Mouse (Mus musculus) gastrocnemius, postnatal 4 days (tissue): ENCODE results near the gene a. TPM values are rescaled to one million over a fixed set of nuclear protein-coding genes. Genes with fewer than 3 reads are reported as not detected.

ENCODE experiments used
- DNase-seq, 2 experiments: peaks; one replicate each; pipeline ENCODE4 v3.0.0; 2021 to 2022; ENCODE audit warnings: low spot score in 2 of 2, mixed read lengths in 2 of 2
- total RNA-seq, 2 experiments: library from RNA; stranded (reverse); gene quantifications; 2 replicates each; pipeline ENCODE4 v1.2.3; 2021

a gene
- total RNA-seq, 2 experiments from 2014 or later, result not detected

DNA sequence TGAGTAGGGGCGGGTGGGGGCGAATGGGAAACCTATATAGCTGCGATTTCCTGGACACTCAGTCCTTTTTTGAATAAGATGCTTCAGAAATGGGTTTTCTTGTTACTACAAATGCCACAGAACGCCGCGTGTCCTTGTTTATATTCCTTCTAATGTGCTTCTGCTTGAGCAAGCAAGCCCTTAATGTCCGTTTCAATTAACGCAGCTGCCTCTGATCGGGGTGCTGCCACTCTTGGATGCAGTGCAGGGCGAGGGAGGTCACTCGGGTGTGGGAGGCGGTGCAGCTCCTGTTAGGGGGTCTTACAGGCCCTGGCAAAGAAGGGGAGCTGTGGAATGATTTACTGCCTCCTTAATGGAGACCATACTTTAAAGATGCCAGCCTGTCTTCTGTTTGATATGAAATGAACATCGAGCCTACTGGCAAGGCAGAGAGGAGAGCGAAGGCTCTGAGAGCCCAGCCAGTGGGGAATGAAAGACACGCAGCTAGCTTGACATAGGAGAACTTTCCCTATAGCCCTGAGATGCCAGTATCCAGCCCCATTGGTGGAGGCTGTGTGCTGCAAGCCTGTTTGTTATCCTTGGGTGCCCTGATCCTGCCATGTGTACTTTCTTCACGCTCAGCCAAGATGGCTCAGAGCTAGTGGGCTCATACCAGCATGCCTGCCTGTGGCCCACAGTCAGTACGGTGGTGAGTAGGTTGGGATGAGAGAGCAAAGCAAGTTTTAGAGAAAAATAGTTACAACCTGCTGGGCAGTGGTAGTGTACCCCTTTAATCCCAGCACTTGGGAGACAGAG, 8.1 kb upstream of the a start:
- DNase-seq, result no peak

DNA sequence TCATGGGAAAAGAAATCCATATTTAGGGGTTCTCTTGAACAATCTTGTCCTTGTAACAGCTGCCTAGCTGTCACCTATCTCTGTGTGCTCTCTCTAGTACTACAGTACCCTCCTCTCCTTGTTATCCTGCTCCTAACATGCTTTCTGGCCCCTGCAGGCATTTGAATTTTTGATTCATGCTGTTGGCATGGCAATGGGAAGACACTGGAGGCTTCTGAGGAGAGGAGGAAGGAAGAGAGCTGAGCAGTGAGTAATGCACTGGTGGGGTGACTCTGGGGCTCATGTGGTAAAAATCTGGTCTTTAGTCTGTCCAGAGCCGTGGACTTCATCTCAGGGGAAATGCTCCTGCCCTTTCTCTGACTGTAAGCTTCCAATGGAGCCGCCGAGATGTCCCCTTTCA, 5.9 kb upstream of the a start:
- no peak for DNase-seq

DNA sequence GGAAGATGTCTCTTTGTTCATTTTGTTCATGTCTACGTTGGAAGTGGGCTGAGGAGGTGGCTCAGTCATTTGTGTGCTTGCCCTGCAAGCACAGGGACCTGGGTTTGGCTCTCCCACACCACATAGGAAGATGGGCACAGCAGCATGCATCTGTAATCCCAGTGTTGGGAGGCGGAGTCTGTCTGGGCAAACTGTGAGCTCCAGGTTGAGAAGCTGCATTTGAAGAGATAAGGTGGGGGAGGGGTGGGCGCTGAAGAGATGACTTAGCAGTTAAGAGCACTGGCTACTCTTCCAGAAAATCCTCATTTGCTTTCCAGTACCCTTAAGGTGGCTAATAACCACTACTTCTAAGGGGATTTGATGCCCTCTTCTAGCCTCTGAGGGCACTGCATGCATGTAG, 5.0 kb upstream of the a start:
- DNase-seq, result no peak

DNA sequence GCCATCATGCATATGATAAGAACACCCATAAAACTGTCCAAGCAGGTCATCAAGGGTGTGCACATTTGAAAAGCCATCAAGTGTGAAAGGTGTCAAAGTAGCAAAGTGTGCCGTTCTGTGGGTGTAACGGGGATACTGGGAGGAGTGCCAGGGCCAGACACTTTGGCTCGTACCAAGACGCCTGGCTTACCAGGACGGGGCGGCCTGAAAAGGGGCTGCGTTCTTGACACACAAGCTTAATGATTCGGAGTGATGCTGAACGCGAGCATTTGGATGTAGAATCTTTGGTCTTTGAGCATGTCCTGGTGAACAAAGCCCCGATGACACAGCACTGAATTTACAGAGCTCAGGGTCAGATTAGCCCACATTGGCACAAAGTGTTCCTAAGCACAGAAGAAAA, 4.4 kb upstream of the a start:
- DNase-seq, result no peak

DNA sequence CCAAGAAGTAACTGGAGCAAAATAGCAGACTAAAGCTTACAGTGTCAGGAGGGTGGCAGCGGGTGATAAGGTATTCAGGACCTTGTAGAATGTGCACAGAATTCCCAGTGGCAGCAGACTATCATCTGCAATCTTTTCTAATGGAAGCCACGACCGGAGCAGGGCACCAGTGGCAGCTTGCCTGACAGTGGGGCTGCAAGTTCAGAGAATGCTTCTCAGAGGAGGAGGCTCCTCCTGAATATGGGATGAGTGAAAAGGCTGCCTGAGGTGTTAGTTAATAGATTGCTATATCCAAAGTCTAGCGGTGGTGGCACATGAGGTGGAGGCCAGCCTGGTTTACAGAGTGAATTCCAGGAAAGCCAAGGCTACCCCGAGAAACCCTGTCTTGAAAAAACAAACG, 1.8 kb upstream of the a start:
- DNase-seq, result no peak

DNA sequence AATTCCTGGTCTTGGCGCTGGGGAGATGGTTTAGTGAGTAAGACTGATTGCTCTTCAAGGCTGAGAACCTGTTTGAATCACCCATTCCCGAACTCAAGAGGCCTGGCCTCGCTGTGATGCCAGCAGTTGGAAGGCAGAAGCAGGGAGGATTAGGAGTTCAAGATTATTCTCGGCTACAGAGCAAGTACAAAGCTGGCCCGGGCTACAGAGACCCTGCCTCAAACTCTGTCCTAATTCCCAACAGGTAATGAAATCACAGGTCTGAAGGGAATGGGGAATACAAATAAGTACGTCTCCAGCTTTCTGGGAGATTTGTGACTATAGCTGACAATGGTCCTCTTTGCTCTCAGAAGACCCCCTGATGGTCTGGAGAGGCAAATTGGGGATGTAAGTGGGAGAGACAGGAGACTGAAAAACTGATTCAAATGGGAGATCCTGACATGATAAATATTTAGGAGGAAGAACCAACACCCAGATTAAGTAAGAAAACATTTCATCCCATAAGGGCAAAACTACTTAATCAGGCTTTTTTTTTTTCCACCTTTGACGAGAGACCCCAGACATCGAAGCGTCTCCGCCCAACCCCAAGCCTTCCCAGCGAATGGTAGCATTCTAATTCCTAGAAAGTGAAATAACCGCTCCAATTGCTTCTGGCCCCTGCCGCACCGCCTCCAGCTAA, 1.1 kb upstream of the a start:
- no peak for DNase-seq

DNA sequence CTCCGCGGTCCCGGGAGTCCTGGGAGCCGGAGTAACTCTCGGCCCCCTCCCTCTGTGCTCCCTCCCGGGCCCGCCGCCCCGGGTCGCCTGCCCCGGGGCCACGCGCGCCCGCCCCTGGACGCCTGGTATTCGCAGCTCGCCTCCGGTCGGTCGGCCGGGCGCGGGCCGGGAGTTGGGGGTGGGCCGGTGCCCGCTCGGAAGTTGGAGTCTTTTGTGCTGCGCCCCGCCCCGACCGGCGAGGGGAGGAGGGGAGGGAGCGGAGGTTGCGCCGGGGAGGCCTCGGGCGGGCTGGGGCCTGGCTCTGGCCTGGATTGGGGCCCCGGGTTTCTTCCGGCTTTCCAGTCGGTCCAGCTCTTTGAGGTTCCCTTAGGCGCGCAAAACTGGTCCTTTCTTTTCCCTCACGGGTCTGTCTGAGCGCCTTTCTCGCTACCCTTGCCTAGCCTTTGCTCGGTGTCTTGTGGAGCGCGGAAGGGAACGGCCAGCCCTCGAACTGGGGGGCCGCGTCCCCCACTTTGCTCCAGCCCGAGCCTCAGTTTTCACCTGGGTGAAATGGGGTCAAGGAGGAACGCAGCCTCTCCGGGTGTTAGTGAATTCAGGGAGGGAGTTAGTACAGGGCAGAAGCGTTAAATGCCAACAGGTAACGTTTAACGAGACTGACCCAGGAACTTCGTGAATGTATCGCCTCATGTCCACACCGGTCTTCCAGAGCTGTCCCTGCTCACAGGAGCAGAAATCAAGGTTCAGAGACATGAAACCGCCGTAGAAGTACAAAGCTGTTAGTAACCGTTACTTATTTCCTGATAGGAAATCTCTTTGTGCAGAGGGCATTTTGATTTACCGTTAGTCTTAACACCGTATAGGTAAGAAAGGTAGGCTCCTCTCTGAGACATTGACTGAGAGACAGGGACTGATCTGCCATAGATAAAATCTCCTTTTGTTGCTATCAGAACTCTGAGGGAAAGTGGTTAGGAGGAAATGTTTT, 750 bp downstream of the a start:
- peak; percentile 70 to 84 for DNase-seq

DNA sequence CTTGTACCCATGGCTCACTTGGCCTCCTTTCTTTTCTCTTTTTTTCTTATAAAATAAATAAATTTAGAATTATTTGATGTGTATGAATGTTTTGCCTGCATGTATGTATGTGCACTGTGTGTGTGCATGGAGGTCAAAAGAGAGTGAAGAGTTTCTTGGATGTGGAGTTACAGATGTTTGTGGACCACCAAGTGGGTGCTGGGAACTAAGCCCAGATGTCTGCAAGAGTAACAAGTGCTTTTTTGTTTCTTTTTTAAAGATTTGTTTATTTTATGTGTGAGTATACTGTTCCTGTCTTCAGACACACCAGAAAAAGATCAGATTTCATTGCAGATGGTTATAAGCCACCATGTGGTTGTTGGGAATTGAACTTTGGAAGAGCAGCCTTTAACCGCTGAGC, 12.2 kb downstream of the a start:
- no peak for DNase-seq

DNA sequence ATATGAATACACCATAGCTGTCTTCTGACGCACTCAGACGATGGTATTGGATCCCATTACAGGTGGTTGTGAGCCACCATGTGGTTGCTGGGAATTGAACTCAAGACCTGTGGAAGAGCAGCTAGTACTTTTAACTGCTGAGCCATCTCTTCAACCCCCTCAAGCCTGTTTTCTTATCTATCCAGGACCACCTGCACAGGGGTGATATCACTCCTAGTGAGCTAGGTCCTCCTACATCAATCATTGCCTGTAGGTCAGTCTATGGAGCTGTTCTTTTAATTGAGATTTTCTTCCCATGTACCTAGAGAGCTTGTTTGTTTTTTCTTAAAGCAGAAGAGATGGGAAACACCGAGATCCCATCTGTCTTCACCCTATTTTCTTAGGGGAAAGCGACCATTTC, 12.6 kb downstream of the a start:
- no peak for DNase-seq

DNA sequence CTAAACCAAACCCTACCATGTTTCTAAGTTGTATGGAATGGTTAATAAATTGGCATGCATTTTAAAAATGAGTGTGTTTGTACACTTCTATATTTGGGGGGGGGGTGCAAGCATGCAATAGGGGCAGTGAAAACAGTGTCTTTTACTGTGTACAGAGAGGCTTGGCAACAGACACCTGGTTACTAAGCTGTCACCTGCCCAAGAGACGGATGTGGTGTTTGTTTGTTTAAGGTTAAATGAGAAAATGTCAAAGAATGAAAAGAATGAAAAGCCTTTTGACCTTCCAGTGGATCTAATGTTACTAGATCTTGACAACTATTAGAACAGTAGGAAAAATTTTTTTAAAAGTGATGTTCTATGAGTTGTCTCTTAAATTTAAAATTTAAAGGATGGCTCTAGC, 16.5 kb downstream of the a start:
- no peak for DNase-seq

DNA sequence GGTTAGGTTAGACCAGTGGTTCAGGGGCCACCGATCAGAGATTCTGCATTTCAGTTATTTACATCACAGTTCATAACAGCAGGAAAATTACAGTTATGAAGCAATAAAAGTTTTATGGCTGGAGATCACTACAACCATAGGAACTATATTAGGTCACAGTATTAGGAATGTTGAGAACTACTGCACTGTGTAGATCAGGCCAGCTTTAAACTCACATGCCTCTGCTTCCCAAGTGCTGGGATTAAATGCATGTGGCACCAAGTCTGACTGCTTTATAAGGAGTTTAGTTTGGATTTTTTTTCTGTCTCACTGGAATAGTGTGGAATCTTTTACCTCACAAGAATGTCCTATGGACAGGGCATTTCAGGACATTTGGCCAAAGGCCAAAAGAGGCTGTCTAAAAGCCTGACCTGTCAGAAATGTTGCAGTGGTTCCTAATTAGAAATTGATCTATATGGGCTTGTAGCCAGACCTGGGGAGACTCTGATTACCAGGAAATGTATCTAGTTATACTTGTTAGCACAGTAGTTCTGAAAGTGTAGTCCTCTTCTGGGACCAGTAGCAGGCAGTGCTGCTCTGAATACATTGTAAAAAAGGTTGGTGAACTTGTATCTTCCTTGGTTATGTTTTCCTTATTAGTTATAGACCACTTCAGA, 18.0 kb downstream of the a start:
- peak in 1 of 2 experiments; percentile 18 for DNase-seq

DNA sequence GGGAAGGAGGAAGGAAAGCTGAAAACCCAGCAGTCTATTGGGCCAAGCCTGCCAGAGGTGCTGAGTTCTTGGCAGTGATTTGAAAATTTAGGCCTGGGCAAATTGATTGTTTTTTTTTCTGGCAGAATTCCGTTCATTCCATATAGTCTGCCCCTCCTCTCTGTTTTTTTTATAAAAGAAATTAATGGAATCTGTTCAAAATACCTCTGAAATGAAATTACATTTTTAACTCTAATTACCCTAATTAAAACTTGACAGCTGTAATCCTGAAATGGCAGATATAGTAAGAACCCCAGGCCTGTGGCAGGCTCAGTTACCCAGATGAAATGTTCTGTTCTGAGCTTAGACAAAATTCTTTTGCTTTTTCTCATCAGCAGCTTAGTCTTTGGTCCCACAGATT, 19.6 kb downstream of the a start:
- no peak for DNase-seq

DNA sequence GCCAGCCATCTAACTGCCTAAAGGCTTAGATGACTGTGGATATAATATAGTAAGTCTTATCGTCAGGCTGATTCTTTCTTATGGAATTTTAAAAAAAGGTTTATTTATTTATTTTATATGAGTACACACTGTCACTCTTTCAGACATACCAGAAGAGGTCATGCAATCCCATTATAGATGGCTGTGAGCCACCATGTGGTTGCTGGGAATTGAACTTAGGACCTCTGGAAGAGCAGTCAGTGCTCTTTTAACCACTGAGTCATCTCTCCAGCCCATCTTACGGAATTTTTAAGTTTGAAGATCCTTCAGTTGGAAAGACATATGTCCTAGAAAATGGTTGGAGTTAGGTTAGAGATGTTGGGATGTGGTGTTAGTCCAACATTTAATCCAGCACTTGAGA, 22.2 kb downstream of the a start:
- no peak for DNase-seq

DNA sequence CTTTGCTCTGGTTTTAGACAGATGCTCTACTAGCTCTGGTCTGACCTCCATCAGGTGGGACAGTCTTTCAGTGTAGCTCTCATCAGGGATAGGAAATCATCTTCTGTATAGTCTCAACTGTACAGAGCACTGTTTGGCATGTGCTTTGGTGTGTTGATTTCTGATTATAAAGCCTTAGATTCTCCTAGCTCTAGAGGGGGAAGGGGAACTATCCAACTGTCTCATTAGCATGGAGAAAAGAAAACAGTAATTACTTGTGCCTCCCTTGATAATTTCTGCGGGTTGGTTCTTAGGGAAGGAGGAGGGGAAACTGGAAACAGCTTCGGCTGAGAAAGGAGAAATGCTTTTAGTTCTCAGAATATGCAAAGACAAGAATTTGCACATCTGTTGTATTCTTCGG, 25.9 kb downstream of the a start:
- DNase-seq, result no peak

DNA sequence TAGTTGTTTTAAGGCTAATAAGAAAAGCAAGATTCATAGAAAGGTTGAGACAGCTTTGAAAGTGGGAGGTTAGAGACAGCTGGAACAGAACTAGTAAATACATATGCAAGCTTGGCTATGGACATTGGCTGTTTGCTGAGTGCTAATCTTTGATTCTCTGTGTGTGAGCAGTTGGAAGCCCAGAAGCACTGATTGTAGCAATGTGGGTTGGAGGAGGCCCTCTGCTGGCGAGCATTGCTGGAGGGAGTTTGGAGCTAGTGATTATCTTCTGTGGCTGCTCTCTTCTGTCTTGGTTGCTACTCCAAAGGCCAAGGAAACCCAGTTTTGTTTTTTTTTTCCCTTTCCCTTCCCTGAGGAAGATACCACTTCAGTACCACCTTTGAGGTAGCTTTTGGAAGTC, 26.6 kb downstream of the a start:
- peak in 1 of 2 experiments; percentile 45 for DNase-seq

DNA sequence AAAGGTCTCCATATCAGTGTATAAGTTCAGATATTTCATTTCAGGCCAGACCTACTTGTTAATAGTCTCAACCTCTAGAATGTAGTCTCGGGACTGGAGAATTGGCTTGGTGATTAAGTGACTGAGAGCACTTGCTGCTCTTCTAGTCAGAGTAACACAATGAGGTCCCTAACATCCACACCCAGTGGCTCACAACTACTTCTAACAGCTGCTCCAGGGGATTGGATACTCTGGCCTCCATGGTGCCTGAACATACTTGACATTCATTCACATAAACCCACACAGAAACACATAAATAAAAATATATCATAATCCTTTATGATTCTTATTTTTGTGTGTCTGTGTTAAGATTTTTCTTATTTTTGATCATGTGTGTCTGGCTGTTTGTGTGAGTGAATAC, 27.4 kb downstream of the a start:
- DNase-seq, result no peak

DNA sequence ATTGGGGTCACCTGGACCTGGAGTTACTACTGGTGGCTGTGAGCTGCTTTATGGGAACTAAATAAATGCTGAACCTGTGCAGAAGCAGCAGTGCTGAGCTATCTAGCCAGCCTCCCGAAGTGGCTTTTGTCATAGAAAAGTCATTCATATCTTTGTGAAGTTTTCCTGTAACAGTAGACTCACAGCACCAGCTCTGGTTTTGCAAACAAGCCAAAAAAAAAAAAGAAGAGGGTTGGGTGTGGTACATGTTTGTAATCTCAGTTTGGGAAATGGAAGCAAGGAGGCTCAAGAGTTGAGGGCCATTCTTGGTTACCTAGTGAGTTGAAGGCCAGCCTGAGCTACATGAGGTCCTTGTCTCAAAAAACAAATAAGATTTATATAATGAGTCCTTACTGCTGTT, 29.1 kb downstream of the a start:
- no peak for DNase-seq

DNA sequence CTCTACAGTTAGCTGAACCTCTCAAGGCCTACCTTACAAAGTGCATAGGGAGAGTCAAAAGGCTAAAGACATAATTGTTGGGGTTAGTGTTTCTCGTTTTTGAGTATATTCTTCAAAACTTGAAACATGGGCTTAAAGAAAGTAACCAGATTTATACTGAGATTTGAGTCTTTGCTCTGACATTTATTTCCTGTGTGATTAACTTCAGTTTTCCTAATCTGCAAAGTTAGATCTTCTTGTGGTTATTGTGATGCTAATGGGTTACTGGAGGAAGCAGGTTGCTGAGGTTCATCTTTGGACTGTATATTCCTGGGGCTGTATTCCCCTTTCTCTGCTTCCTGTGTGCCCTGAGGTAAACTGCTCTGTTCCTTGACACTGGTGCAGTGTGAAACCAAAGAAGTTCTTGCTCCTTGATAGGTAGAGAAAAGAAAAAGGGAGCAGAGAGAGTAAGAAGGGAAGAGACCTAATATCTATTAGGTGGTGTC, 34.9 kb downstream of the a start:
- DNase-seq, result no peak

DNA sequence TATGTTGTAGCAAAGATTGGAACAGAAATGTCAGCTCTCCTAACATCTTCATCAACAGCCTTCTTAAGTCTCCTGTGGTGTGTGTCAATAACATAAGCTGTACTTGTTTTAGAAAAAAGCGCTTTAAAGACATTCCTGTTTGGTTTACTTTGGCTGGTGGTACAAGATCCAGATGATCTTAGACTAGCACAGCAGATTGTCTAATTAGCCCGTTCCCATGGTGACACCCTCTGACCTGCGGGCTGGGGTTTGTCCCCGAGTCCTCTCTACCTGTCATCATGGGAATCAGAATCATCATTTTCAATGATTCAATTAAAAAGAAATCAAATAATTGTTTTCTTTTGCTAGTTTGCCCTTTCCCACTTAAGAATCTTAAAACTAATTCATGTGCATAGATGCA, 36.3 kb downstream of the a start:
- DNase-seq, result no peak

DNA sequence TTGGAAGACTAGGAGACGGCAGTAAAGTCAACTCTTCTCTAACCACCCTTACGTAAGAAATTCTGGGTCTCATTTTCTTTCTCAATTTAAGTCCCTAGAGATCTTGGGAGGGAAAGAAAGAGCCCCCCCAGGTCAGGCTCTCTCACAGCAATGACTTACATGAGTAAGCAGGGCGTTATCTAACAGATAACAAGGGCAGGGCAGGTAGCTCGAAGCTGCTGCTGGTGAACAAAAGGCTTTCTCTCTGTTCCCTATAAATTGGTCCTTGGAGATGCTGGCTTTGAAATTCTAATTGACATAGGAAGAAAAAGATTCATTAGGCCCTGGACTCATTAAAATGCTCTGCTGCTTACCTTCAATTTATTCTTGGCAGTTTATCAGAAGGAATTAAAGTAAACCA, 41.3 kb downstream of the a start:
- DNase-seq, result no peak
